Mouse (Mus musculus): ENCODE results near the gene Sf3b3. TPM values are rescaled to one million over a fixed set of nuclear protein-coding genes. Genes with fewer than 3 reads are reported as not detected.

The Sf3b3 gene
- polyA plus RNA-seq, 1 experiment from 2014 or later: 185 TPM

- H3K36me3 ChIP-seq: peaks cover 77% of the 10 kb centered on the region
- no peaks in the 10 kb centered on the region for H3K27me3 ChIP-seq (ENCODE audit: insufficient read depth, poor library complexity, severe bottlenecking)
- no peak overlapping the region for H3K27ac ChIP-seq
- DNase-seq (ENCODE audit: low spot score): no peak
- H3K4me1 ChIP-seq (replicated peaks): peaks cover 9% of the 10 kb centered on the region
- H3K4me3 ChIP-seq: no peak overlapping the region
- no peaks in the 10 kb centered on the region for H3K9me3 ChIP-seq
- WGBS: 94% methylated on average over 3 of the region's 3 CpGs
Measured at GRCm38 (mm10) chr8:110842012-110842574, 4.5 kb downstream of the Sf3b3 start.

- Histone ChIP-seq H3K9me3 (no peaks in the 10 kb centered on the region), H3K27ac (no peak overlapping the region), H3K4me1 (replicated peaks) (no peaks in the 10 kb centered on the region), H3K27me3 (ENCODE audit: insufficient read depth, poor library complexity, severe bottlenecking) (no peaks in the 10 kb centered on the region), H3K4me3 (no peak overlapping the region), H3K36me3 (peaks cover 100% of the 10 kb centered on the region)
- no peak for DNase-seq (ENCODE audit: low spot score)
- WGBS: 91% methylated on average over 3 of the region's 3 CpGs
Measured at GRCm38 (mm10) chr8:110831956-110832355, 14.6 kb downstream of the Sf3b3 start.

- peaks cover 100% of the 10 kb centered on the region for H3K36me3 ChIP-seq
- 89% methylated on average over 3 of the region's 3 CpGs for WGBS
Measured at GRCm38 (mm10) chr8:110828511-110828910, 18.1 kb downstream of the Sf3b3 start.

GRCm38 (mm10) chr8:110824861-110825260, 21.7 kb downstream of the Sf3b3 start:
- Histone ChIP-seq H3K4me3 (no peak overlapping the region), H3K4me1 (replicated peaks) (no peaks in the 10 kb centered on the region), H3K36me3 (peaks cover 100% of the 10 kb centered on the region), H3K27me3 (ENCODE audit: insufficient read depth, poor library complexity, severe bottlenecking) (no peaks in the 10 kb centered on the region), H3K9me3 (no peaks in the 10 kb centered on the region), H3K27ac (no peak overlapping the region)
- DNase-seq (ENCODE audit: low spot score): no peak
- WGBS: 93% methylated on average over 1 of the region's 1 CpGs

More at GRCm38 (mm10) chr8:110828511-110828910, 18.1 kb downstream of the Sf3b3 start:
- Histone ChIP-seq H3K9me3 (no peaks in the 10 kb centered on the region), H3K27ac (no peak overlapping the region), H3K4me3 (no peak overlapping the region), H3K27me3 (ENCODE audit: insufficient read depth, poor library complexity, severe bottlenecking) (no peaks in the 10 kb centered on the region), H3K4me1 (replicated peaks) (no peaks in the 10 kb centered on the region)
- no peak for DNase-seq (ENCODE audit: low spot score)

GRCm38 (mm10) chr8:110821960-110822359, 24.6 kb downstream of the Sf3b3 start:
- no peaks in the 10 kb centered on the region for H3K4me1 ChIP-seq (replicated peaks)

GRCm38 (mm10) chr8:110820257-110820656, 26.3 kb downstream of the Sf3b3 start:
- 96% methylated on average over 2 of the region's 2 CpGs for WGBS
- Histone ChIP-seq H3K4me3 (no peak overlapping the region), H3K27me3 (ENCODE audit: insufficient read depth, poor library complexity, severe bottlenecking) (no peaks in the 10 kb centered on the region), H3K4me1 (replicated peaks) (no peaks in the 10 kb centered on the region), H3K27ac (no peak overlapping the region), H3K9me3 (no peaks in the 10 kb centered on the region), H3K36me3 (peaks cover 100% of the 10 kb centered on the region)
- no peak for DNase-seq (ENCODE audit: low spot score)

More at GRCm38 (mm10) chr8:110821960-110822359, 24.6 kb downstream of the Sf3b3 start:
- Histone ChIP-seq H3K36me3 (peaks cover 100% of the 10 kb centered on the region), H3K27me3 (ENCODE audit: insufficient read depth, poor library complexity, severe bottlenecking) (no peaks in the 10 kb centered on the region), H3K27ac (no peak overlapping the region), H3K4me3 (no peak overlapping the region), H3K9me3 (no peaks in the 10 kb centered on the region)
- DNase-seq (ENCODE audit: low spot score): no peak
- WGBS: 85% methylated on average over 3 of the region's 3 CpGs

- Histone ChIP-seq H3K4me1 (replicated peaks) (no peaks in the 10 kb centered on the region), H3K9me3 (no peaks in the 10 kb centered on the region), H3K27me3 (ENCODE audit: insufficient read depth, poor library complexity, severe bottlenecking) (no peaks in the 10 kb centered on the region), H3K36me3 (peaks cover 100% of the 10 kb centered on the region), H3K4me3 (no peak overlapping the region), H3K27ac (no peak overlapping the region)
- 92% methylated on average over 3 of the region's 3 CpGs for WGBS
- DNase-seq (ENCODE audit: low spot score): no peak
Measured at GRCm38 (mm10) chr8:110818593-110818992, 28.0 kb downstream of the Sf3b3 start.

- DNase-seq (ENCODE audit: low spot score): no peak
- no peak overlapping the region for H3K4me3 ChIP-seq
- H3K9me3 ChIP-seq: no peaks in the 10 kb centered on the region
- peaks cover 100% of the 10 kb centered on the region for H3K36me3 ChIP-seq
- WGBS: 90% methylated on average over 1 of the region's 1 CpGs
- no peaks in the 10 kb centered on the region for H3K4me1 ChIP-seq (replicated peaks)
- H3K27me3 ChIP-seq (ENCODE audit: insufficient read depth, poor library complexity, severe bottlenecking): no peaks in the 10 kb centered on the region
- no peak overlapping the region for H3K27ac ChIP-seq
Measured at GRCm38 (mm10) chr8:110816990-110817389, 29.6 kb downstream of the Sf3b3 start.

GRCm38 (mm10) chr8:110815308-110815707, 31.3 kb downstream of the Sf3b3 start:
- no peaks in the 10 kb centered on the region for H3K27me3 ChIP-seq (ENCODE audit: insufficient read depth, poor library complexity, severe bottlenecking)
- peaks cover 100% of the 10 kb centered on the region for H3K36me3 ChIP-seq
- H3K9me3 ChIP-seq: no peaks in the 10 kb centered on the region
- H3K27ac ChIP-seq: no peak overlapping the region
- no peaks in the 10 kb centered on the region for H3K4me1 ChIP-seq (replicated peaks)
- WGBS: 79% methylated on average over 3 of the region's 3 CpGs
- no peak overlapping the region for H3K4me3 ChIP-seq
- DNase-seq (ENCODE audit: low spot score): no peak

GRCm38 (mm10) chr8:110813081-110813812, 33.3 kb downstream of the Sf3b3 start:
- H3K9me3 ChIP-seq: no peaks in the 10 kb centered on the region
- WGBS: 93% methylated on average over 7 of the region's 7 CpGs

GRCm38 (mm10) chr8:110812349-110813080, 34.1 kb downstream of the Sf3b3 start:
- DNase-seq (ENCODE audit: low spot score): no peak
- WGBS: 96% methylated on average over 7 of the region's 7 CpGs
- Histone ChIP-seq H3K9me3 (no peaks in the 10 kb centered on the region), H3K4me3 (no peak overlapping the region), H3K27me3 (ENCODE audit: insufficient read depth, poor library complexity, severe bottlenecking) (no peaks in the 10 kb centered on the region), H3K27ac (no peak overlapping the region), H3K4me1 (replicated peaks) (peaks cover 3% of the 10 kb centered on the region; the same call in 1 of the 2 replicates), H3K36me3 (peaks cover 92% of the 10 kb centered on the region)

More at GRCm38 (mm10) chr8:110813081-110813812, 33.3 kb downstream of the Sf3b3 start:
- H3K4me3 ChIP-seq: no peak overlapping the region
- peaks cover 3% of the 10 kb centered on the region; the same call in 1 of the 2 replicates for H3K4me1 ChIP-seq (replicated peaks)
- H3K36me3 ChIP-seq: peaks cover 100% of the 10 kb centered on the region
- H3K27me3 ChIP-seq (ENCODE audit: insufficient read depth, poor library complexity, severe bottlenecking): no peaks in the 10 kb centered on the region
- no peak overlapping the region for H3K27ac ChIP-seq
- no peak for DNase-seq (ENCODE audit: low spot score)

GRCm38 (mm10) chr8:110811793-110812192, 34.8 kb downstream of the Sf3b3 start:
- H3K27ac ChIP-seq: no peak overlapping the region
- H3K9me3 ChIP-seq: no peaks in the 10 kb centered on the region
- H3K27me3 ChIP-seq (ENCODE audit: insufficient read depth, poor library complexity, severe bottlenecking): no peaks in the 10 kb centered on the region
- H3K4me1 ChIP-seq (replicated peaks): peaks cover 3% of the 10 kb centered on the region; the same call in 1 of the 2 replicates
- WGBS: 94% methylated on average over 7 of the region's 7 CpGs
- H3K36me3 ChIP-seq: peaks cover 85% of the 10 kb centered on the region
- no peak for DNase-seq (ENCODE audit: low spot score)
- H3K4me3 ChIP-seq: no peak overlapping the region

GRCm38 (mm10) chr8:110811116-110811515, 35.5 kb downstream of the Sf3b3 start:
- DNase-seq (ENCODE audit: low spot score): no peak
- H3K4me1 ChIP-seq (replicated peaks): peaks cover 3% of the 10 kb centered on the region; the same call in 1 of the 2 replicates
- no peak overlapping the region for H3K4me3 ChIP-seq
- WGBS: 95% methylated on average over 3 of the region's 3 CpGs
- H3K27me3 ChIP-seq (ENCODE audit: insufficient read depth, poor library complexity, severe bottlenecking): no peaks in the 10 kb centered on the region
- peaks cover 78% of the 10 kb centered on the region for H3K36me3 ChIP-seq
- no peak overlapping the region for H3K27ac ChIP-seq
- no peaks in the 10 kb centered on the region for H3K9me3 ChIP-seq

Data from hindbrain, embryonic 10.5 days (tissue).